Mouse (Mus musculus): ENCODE measurements around the gene Cpm. TPM values are rescaled to one million over a fixed set of nuclear protein-coding genes. Genes with fewer than 3 reads are reported as not detected.
"Not testable (repeated sequence)": the region's sequence is repeated elsewhere in the genome, so short reads cannot be mapped to it uniquely, and the experiment has no call there.

Cpm gene
- total RNA-seq, 2 experiments from 2014 or later, result 2.2 to 2.9 TPM

DNA sequence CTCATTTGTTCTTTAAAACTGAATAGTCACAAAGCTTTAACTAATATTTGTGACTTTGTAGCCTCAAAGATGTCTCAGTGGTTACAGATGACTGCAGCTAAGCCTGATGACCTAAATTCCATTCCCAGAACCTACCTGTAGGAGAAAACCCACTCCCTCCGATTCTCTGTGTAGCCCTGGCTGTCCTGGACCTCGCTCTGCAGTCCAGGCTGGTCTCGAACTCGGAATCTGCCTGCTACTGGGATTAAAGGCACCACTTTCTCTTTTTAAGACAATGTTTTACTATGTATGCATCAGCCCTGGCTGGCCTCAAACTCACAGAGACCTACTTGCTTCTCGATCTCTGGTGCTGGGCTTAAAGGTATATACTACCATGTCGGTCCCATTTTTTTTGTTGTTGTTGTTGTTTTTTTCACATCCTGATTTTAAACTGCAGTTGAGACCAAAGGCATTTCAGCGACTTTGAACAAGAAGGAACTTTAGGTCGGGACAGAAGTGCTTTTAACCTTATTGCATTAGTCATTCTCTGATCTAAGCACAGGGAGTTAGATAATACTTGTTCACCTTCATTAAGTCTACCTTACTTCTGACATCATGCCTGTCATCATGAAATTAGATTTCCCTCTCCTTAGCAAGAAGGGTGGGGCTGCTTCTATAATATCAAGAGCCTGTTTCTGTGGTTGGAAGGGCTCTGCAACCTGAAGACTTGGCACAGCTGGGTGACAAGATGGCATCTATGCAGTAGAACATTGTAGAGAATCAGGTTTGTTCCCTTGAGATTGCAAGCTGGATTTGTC is 40.0 kb upstream of the Cpm start:
- H3K27ac ChIP-seq, result no peak overlapping the region
- intact Hi-C loops (cut with DNase I), result no loop called here
- H3K4me3 ChIP-seq, result no peak overlapping the region
- no peak for TF ChIP-seq CTCF (IDR thresholded peaks at IDR 0.05)
- no peak for DNase-seq

DNA sequence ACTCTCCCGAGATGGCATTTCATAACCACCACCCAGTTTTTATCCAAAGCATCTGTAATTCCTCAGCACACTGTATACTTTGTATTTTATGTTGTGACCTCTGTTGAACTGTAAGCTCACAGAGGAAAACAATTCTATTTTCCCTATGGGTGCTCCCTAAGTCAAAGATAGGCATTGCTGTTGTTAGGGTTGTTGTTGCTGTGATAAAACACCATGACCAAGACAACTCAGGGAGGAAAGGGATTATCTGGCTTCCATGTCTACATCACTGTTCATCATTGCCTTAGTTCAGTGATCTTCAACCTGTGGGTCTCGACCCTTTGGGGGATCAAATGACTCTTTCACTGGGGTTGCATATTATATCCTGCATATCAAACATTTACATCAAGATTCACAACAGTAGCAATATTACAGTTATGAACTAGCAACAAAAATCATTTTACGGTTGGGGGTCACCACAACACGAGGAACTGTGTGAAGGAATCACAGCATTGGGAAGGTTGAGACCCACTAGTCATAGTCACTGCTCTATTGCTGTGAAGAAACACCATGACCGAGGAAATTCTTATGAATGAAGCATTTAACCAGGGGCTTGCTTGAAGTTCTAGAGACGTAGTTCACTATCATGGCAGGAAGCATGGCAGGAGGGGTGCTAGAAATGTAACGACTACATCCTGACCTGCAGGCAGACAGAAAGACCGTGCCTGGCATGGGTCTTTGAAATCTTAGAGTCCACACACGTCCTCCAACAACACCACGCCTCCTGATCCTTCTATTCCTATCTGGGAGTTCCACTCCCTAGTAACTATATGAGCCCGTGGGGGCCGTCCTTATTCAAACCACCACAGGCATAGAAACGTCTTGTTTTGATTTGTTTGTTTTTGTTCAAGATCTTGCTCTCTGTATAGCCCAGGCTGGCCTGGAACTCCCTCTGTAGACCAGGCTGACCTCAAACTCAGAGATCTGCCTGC is 38.7 kb upstream of the Cpm start:
- DNase-seq, result no peak

DNA sequence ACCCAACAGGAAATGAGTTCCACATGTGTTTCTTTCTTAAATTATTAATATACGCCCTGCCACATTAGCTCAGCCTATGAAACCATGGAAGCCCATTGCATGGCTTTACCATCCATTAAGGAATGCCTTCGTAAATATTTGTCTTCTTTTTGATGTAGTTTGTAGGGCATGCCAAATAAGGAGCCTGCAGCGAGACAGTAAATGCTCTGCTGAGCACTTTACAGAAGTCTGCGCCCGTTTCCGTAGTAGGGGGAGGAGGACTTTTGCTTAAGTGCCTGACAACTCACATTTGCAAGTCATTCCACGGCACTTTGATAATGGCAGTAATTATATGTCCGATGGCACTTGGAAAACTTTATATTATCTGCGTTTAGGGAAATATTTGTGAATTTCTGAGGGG is 37.5 kb upstream of the Cpm start:
- intact Hi-C loops (cut with DNase I), result no loop called here
- TF ChIP-seq CTCF (IDR thresholded peaks at IDR 0.05), result no peak
- H3K4me3 ChIP-seq, result no peak overlapping the region
- DNase-seq, result no peak
- H3K27ac ChIP-seq, result no peak overlapping the region

More for the DNA sequence above, 38.7 kb upstream of the Cpm start:
- intact Hi-C loops (cut with DNase I), result no loop called here
- no peak overlapping the region for H3K4me3 ChIP-seq
- H3K27ac ChIP-seq, result no peak overlapping the region
- no peak for TF ChIP-seq CTCF (IDR thresholded peaks at IDR 0.05)

DNA sequence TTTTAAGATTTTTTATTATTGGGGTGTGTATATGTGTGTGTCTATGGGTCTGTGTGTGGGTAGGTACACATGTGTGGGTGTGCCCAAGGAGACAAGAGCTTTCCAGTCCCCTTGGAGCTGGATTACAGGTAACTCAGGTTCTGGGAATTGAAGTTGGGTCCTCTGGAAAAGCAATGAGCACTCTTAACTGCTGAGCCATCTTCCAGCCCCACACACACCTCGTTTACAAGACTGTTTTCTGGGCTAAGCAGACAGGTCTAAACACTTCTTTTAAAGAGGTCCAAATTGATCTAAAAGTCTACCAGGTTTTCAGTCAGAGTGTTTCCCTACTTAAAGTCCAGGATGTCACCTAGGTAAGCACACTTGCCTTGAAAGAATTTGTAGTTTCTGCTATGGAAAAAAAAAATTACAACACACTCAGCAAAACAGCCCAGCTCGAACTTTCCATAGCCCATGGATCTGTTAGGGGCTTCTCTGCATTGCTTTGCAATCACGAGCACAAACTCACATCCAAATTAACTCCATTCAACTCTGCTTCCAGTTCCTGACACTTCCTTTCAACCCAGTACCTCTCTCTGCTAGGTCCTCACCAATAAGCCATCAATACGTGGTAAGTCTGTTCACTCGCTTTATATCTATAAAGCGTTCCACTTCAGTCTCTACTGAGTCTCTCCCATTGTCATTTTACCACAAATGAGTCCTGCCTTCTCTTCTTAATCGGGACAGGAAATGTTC is 36.8 kb upstream of the Cpm start:
- no peak overlapping the region for H3K4me3 ChIP-seq
- TF ChIP-seq CTCF (IDR thresholded peaks at IDR 0.05), result no peak
- intact Hi-C loops (cut with DNase I), result no loop called here
- DNase-seq, result no peak
- H3K27ac ChIP-seq, result no peak overlapping the region

DNA sequence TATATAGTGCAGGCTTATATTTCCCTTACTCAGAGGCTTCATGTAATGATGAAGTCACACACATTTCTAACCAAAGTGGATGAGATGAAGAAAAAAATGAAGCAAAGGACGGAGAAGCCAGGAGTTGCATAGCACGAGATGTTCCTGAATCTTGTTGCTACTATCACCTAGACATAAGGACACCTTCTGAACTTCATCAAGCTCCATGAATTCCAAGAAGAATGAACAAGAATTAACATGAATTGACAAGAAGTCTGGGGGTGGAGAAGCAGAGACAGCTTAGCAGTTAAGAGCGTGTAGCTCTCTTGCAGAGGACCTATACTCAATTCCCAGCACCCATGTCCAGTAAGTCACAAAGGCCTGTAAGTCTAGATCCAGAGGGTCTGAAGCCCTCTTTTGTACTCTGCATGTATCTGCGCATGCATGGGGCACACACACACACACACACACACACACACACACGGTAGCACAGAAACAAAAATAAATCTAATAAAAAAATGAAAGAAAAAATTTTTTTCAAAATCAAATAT is 36.2 kb upstream of the Cpm start:
- H3K4me3 ChIP-seq, result no peak overlapping the region
- intact Hi-C loops (cut with DNase I), result no loop called here
- H3K27ac ChIP-seq, result no peak overlapping the region
- DNase-seq, result no peak
- no peak for TF ChIP-seq CTCF (IDR thresholded peaks at IDR 0.05)

DNA sequence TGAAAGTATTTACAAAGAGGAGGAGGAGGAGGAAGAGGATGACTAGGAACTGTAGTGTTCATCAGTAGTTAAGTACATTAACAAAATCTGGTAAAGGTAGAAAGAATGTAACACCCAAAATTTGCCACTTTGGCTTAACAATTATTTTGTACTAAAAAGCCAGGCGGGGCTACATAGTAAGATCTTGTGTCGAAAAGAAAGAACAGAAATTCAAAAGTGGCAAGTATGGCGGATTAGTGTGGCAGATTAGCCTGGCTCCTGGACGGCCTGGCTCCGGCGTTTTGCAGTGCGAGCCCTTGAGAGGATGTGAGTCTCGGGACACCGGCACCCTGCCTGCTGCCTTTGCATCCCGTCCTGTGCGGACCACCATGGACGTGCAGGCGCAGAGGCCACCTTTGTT is 35.4 kb upstream of the Cpm start:
- intact Hi-C loops (cut with DNase I), result no loop called here
- no peak for TF ChIP-seq CTCF (IDR thresholded peaks at IDR 0.05)
- no peak overlapping the region for H3K4me3 ChIP-seq
- H3K27ac ChIP-seq, result no peak overlapping the region
- DNase-seq, result no peak

DNA sequence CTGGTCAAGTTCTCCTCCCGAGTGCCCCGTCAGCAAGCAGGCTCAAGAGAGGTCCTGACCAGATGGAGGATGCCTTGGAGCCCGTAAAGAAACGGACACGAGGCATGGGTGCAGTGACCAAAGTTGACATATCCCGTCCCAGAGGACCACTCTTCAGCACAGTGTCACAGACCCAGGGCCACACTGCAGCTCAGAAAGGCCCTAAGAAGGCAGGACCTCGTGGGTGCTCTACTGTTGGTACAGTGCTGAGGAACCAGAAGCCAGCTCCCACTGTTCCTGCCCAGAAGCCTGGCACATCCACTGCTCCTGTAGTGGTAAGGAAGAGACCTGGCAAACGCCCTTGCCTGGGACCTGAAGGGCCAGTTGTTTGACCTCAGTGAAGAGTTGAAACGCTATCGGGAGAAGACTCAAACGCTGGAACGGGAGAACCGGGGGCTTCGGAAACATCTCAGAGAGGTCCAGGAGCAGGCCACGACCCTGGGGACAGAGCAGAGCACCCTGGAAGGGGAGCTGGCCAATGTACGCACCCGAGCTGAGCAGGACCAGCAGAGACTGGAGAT is 34.9 kb upstream of the Cpm start:
- intact Hi-C loops (cut with DNase I), result no loop called here
- H3K27ac ChIP-seq, result no peak overlapping the region
- H3K4me3 ChIP-seq, result no peak overlapping the region
- DNase-seq, result no peak
- TF ChIP-seq CTCF (IDR thresholded peaks at IDR 0.05), result no peak

DNA sequence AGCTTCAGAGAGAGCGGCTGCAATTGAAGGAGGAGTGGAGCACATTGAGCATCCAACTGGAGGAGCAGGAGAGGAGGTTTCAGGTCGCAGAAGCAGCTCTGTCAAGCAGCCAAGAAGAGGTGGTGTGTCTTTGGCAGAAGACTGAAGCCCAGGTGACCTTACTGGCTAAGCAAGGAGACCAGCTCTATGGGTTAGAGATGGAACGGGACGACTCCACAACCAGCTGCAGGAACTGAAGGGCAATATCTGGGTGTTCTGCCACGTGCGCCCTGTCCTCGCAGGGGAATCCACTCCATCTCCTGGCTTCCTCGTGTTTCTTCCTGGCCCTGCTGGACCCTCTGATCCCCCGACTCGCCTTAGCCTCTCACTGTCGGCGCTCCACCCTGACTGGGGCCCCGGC is 34.4 kb upstream of the Cpm start:
- intact Hi-C loops (cut with DNase I), result no loop called here
- DNase-seq, result no peak
- no peak overlapping the region for H3K4me3 ChIP-seq
- no peak overlapping the region for H3K27ac ChIP-seq
- TF ChIP-seq CTCF (IDR thresholded peaks at IDR 0.05), result no peak

DNA sequence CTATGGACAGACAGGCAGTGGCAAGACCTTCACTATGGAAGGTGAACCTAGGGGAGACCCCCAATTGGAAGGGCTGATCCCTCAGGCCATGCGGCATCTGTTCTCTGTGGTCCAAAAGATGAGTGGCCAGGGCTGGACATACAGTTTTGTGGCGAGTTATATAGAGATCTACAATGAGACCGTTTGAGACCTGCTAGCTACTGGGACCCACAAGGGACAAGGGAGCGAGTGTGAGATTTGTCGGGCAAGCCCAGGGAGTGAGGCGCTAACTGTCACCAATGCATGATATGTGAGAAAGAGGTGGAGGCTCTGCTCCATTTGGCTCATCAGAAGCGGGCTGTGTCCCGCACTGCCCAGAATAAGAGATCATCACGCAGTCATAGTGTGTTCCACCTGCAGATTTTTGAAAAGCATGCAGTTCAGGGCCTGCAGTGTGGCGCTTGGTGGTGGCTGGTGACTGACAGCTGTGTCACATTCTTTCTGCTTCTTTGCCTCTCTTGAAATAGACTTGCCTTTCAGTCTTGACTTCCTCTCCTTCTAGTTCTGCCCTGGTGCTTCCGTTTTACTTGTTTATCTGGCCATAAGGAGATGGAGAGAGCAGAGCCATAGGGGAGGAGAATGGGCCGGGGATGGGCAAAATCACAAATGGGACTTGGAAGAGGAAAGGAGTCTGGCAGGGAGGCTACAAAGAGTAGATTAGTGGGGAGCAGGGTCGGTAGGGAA is 33.7 kb upstream of the Cpm start:
- Histone ChIP-seq H3K4me3 (no peak overlapping the region), H3K27ac (no peak overlapping the region)
- DNase-seq, result no peak
- intact Hi-C loops (cut with DNase I), result no loop called here
- TF ChIP-seq CTCF (IDR thresholded peaks at IDR 0.05), result no peak

DNA sequence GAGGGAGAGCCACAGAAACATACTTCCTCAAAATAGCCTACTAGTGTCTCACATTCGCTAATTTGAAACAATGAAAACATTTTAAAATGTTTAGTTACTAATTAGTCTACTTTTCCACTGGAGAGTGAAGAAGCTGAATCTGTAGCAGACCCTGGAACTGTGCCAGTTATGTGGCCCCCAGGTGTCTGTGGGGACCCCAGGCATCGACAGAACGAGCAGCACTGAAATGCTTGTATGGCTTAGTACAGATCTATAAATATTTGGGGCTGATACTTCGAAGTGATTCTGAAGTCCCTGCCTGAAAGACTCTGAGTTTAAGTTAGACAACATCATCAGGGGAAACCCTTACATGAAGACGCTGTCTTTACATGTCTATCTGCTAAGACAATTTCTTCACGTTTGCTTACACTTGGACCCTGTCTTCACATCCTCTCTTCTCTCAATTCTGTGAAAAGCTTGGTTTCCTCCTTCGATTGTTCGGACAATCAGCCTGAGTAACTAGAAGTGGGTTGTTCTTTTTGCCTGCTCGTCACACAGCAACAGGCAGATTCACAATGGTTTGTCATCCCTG is 33.0 kb upstream of the Cpm start:
- H3K4me3 ChIP-seq, result no peak overlapping the region
- TF ChIP-seq CTCF (IDR thresholded peaks at IDR 0.05), result no peak
- DNase-seq, result no peak
- intact Hi-C loops (cut with DNase I), result no loop called here
- H3K27ac ChIP-seq, result no peak overlapping the region

DNA sequence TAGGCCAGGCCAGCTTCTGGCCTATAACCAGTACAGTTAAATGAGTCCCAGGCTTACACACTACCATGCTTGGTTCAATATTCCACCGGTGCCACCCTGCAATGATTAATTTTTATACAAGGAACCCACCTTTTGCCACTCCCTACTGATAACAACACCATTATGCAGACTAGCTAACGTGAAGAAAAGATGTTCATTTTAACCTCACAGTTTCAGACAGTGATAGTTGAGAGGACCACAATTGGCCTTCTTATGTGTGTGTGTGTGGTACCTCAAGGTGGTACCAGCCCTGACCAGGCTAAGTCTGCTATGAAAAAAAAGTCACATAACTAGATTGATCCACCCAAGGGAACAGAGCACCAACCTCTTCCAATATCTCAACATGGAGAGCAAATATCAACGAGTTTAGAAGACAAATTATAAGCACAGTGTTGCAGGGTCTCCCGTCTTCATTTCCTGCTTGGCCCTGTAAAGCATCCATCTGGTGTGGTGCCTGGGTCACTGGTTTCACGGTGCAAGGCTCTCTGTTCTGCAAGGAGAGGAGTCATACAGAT is 32.5 kb upstream of the Cpm start:
- no peak for DNase-seq
- Histone ChIP-seq H3K27ac (no peak overlapping the region), H3K4me3 (no peak overlapping the region)
- no peak for TF ChIP-seq CTCF (IDR thresholded peaks at IDR 0.05)
- intact Hi-C loops (cut with DNase I), result no loop called here

DNA sequence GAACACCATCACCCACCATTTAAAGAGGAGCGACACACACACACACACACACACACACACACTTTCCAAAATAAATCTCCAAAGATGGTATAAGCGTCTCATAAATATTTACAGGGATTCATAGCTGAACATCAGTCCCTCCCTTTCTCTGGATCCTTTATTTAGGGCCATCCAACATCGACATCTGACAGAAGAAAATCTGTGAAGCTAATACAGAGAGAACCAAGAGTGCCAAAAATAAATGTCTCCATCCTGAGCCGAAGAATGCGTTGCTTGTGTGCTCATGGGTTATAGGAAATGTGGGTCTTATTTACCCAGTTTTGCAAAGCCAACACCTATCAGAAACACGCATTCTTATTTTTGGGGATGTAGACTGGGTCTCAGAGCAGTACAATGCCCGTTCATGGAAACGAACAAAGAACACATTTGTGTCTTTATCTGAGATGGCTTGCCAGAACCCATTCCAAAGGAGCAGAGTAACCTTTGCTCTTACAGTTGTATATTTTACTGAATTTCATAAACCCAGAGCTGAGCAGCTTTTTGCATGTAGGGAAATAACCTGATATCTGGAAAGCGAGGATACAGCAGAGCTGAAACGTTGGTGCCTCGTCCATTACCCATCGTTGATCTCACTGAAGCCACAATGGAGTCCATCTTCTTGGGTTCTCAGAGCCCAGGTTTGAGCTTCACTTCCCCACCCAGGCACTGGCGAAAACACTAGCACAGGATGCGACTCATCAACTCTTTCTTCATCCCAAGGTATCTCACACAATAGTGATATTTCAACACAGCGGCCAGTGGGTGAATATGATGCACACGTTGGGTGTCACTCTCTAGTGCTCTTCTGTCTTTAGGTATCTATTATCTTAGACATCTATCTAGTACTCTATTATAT is 31.7 kb upstream of the Cpm start:
- H3K4me3 ChIP-seq; DNase-seq; H3K27ac ChIP-seq; intact Hi-C loops (cut with DNase I): not testable (repeated sequence)

Measured in gastrocnemius, adult 2 months (tissue).